Mouse (Mus musculus) heart, postnatal 36 days (tissue): ENCODE measurements around the gene Rtn4r. TPM values are rescaled to one million over a fixed set of nuclear protein-coding genes. Genes with fewer than 3 reads are reported as not detected.

Experiments
- DNase-seq, 2 experiments: peaks; one replicate each; pipeline ENCODE4 v3.0.0; 2021 to 2022
- intact Hi-C: fragments of 180-260 bp; cut with DNase I; formaldehyde crosslinking; loops from one replicate; pipeline ENCODE4 v1.15.1; 2025
- total RNA-seq, 2 experiments: library from RNA; stranded (reverse); gene quantifications; 2 replicates each; pipeline ENCODE4 v1.2.3; 2021

Rtn4r gene
- total RNA-seq, 2 experiments from 2014 or later = 2.1 to 6.0 TPM

DNA sequence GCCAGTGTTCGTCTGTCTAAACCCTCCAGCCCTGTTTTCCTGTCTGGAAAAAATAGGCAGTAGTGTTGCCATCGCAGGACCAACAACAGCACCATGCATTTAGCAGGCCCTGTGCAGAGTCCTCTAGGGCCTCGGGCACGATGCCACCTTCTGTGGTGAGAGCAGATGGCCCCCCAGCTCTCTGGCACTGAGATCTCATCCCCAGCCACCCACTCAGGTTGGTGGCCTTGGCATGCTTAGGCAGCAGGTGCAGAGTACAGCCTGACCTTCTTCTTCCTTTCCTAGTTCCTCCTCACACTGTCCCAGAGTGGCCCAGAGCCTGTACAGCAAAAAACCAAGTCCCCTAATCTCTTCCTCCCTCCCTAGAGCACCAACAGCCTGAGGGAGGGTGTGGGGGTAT lies 3.4 kb upstream of the Rtn4r start:
- DNase-seq = no peak
- intact Hi-C loops = no loop called here

DNA sequence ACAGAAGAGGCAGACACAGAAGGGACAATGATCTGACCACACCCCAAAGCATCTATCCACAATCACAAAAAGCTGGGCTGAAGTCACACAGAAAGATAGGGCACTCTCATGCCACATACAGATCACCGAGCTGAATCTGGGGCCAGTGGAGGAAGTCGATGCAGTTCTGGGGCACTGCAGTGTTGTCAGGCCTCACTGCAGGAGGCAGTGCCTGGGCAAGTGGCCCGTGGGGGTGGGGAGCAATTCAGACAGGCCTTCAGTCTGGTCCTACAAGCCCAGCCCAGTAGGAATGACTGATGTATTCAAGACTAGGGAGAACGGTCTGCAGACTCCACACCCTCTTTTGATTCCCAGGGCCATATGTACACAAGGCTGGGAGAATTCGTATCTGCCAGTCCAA lies 2.8 kb upstream of the Rtn4r start:
- DNase-seq = no peak
- intact Hi-C loops = no loop called here

DNA sequence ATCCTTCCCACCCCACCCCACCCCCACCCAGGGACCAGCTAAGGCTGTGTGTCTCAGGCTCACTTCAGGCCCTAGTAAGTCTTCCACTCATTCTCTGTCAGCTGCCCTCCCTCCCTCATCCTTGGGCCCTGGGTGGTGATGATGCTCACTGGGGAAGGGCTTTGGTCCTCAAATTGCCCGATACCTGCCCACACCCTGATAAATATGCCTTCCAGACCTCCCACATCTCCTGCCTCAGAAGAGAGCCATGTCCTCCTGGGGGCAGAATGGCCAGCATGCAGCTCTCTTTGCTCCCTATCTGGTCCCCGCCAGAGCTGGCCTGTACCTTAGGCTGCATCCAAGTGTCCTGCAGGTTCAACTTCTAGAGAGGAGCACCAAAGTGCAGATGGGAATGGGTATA lies 2.3 kb upstream of the Rtn4r start:
- intact Hi-C loops = no loop called here
- no peak for DNase-seq

DNA sequence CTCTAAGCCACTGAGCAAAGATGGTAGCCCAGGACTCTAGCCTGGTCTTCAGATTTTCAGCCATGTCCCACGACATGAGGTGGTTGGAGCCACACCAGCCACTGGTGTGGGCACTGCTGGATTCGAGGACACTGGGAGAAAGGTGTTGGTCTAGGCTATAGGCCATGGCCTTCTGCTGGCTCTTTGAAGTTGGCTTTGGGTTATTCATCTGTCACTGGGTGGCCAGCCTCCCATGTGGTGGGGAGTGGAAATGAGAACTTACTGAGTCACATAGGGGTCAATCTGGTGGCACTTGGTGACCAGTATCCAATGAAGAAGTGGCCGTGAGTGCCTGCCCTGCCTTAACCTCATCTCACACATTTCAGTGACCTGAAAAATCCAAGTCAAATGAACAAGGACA lies 1.2 kb upstream of the Rtn4r start:
- intact Hi-C loops = loop anchor here (2.0 kb wide), 1 partner anchor 85 kb away; no protein-coding TSS in a partner anchor
- no peak for DNase-seq

DNA sequence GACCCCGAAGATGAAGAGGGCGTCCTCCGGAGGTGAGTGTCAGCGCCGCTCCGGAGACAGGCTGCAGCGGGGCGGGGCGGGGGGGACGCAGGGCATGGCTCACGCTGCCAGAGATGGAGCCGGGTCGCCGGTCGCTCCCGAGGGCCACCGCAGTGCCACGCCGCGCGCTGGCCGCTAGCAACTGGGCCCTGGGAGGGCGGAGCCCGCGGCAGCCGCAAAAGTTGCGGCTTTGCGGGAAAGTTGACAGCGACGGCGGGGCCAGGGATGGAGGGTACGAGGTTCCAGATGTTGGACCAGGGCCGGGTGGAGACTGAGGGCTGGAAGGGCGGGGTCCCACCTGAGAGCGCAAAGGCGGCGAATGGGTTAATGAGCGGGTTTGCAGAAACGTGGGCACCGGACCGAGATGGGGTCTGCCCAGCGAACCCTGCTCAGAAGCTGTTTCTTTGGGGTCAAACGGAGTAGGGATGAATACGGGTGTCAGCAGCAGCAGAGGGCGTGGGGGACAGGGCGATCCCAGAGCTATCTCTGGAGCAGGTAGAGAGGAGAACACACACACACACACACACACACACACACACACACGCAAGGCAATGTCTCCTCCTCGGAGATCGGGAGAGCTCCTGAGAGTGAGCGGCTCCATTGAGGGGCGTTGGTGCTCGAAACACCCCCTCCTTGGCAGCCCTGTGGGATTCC lies 575 bp downstream of the Rtn4r start:
- peak in 1 of 2 experiments; percentile 10 for DNase-seq
- intact Hi-C loops = loop anchor here (1.0 to 2.0 kb wide), 2 partner anchors 44 to 83 kb away; no protein-coding TSS in a partner anchor

DNA sequence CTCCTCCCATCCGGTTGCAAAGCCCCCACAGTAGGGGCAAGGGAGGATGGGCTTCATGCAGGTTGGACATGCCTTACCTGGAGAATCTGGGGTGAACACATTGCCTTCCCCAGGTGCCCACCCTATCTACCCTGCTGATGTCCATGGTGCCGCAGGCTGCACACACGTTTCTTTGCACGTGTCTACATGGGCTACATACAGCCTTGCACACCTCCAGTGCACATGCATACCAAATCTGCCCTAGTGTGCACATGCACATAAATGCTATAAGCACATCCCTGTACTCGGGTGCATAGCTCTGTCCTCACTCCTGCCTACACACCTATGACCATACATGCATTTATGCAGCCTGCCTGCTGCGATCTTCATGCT lies 1.1 kb downstream of the Rtn4r start:
- intact Hi-C loops = no loop called here
- DNase-seq = no peak

DNA sequence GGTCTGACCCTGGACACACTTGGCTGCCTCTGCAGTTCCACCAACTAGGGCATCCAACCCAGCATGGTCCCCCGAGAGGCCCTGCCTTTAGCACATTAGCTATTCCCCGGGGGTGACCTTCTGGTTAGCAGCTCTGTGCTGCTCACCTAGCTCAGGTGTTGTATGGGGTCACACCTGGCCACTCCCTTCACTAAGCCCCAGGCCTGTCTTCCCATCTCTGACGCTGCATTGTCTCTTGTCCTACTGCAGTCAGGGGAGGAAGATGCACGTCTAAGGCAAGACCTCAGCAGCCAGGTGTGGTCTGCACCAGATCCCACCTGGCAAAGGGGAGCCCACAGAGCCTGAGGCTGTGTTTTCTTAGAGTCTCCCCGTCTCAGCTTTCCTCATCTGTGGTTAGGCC lies 2.0 kb downstream of the Rtn4r start:
- no peak for DNase-seq
- intact Hi-C loops = no loop called here

DNA sequence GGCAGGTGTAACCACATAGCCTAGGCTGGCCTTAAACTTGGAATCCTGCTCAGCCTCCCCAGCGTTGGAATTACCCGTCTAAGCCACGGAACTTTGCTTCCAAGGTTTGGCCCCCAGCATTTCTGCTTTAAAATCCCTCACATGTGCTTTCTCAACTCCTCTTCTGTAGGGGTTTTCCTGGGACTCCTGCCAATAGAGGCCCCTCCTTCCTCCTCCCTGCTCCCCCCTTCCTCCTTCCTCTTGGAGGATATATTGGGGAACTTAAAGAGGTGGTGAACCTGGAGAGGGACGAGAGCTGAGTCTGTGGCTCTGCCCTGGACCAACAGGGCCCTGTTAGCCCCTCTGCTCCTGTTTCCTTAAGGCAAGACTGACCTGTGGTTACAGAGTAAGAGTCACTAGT lies 2.8 kb downstream of the Rtn4r start:
- no peak for DNase-seq
- intact Hi-C loops = no loop called here

DNA sequence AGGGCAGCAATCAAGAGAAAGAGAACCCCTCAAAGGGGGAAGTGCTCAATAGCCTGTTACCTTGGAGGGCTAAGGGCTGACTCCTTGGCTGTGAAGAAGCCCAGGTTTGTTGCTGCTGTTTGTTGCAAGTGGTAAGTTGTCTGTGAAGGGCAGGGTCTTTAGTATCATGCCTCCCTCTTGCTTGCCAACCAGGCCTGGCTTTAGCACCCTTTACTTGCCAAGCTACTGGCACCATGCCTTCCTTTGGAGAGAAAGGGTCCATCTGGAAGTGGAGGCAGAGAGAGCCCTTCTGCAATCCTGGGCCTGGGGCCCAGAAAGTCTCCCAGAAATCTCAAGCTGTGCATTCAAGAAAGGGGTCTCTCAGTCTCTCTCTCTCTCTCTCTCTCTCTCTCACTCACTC lies 3.3 kb downstream of the Rtn4r start:
- intact Hi-C loops = no loop called here
- no peak for DNase-seq

DNA sequence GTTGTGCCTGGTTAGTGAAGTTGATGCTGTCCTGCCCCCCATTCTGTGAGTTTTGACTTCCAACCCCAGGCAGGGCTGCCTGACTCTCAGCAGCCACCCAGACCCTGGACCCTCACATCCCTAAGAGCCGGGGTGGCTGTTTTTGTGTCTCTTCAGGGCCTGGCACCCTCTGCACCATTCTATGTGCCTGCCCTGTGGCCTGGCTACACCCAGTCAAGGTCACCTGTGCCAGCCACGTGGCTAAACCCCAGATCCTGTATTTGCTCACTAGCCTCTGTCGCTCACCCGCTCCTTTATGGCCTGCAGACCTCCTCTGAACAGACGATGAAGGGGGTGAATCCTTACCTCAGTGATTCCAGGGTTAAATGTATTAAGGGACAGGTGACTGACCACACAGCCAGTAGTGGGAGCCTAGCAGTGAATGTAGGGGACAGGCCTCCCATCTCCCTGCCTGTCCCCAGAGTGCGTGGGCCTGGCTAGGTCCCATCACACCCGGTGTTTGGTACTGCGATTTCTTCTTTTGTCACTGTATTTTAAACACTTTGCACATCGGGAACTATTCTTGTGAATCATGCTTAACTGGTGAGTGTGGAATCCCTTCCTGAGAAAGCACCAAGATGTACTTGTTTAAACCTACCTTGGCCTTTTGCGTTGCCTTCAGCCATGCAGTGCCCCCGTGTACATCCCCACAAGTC lies 4.0 kb downstream of the Rtn4r start:
- intact Hi-C loops = no loop called here
- DNase-seq = no peak

DNA sequence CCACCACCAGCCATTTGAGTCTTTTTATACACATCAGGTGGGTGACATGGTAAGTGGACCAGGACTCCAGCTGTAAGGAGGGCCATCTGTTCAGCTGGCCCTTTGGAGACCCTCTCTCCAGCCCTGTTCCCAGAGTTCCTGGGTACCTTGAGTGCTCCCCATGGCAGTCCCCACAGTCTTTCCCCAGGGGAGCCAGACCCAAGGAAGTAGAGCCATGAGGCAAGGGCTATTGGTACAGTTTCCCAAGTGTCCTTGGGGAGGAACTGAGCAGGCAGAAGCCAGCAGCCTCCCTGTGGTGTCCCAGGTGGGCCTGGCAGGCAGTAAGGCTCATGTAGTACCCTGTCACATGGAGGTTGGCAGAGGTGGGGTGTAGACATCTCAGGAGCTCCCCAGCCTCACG lies 4.6 kb downstream of the Rtn4r start:
- DNase-seq = no peak
- intact Hi-C loops = no loop called here

DNA sequence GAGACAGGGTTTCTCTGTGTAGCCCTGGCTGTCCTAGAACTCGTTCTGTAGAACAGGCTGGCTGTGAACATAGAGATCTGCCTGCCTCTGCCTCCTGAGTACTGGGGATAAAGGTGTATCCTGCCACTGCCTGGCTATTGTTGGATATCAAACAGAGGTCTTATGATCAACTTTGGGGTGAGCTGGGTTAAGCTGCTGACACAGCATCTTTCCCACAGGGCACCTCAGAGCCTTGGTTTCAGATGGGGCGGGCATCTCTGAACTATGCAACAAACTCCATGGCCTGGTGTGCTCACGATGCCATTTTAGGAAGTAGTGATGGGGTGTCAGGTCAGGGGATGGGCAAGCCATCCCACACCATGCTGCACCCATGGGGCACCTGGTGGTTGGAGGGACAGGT lies 5.1 kb downstream of the Rtn4r start:
- DNase-seq = no peak
- intact Hi-C loops = no loop called here

DNA sequence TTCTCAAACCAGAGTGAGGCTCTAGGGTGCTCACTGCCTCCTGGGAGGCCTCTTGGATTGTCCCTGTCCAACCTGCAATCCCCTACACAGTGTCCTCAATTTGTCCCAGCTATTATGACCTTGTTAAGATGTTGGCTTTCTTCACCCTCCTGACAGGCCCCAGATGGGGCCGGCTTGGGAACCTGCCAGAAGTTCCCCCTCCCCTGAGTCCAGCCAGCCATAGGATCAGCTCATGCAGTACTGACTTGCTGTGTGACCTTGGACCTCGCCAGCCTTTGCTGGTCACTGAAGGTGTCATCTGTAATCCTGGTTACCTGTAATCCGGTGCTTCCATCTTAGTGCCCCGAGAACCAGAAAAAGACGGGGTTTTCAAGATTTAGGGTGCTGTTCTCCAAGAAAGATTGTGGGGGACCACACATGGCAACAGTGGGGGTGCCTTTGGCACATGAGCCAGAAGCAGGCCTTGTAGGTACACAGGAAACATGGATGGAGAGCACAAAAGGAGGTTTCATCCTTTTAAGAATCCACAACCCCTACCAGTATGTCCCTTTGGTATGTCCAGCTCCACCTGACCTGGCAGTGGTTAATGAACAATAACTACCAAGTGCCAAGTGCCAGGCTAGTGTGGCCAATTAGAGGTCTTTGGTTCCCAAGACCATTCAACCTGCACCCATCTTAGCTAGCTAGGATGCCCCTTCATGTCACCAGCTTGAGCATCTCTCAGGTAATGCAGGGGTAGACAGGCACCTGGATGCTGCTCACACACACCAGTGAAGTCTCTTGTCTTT lies 5.9 kb downstream of the Rtn4r start:
- intact Hi-C loops = no loop called here
- DNase-seq = no peak

DNA sequence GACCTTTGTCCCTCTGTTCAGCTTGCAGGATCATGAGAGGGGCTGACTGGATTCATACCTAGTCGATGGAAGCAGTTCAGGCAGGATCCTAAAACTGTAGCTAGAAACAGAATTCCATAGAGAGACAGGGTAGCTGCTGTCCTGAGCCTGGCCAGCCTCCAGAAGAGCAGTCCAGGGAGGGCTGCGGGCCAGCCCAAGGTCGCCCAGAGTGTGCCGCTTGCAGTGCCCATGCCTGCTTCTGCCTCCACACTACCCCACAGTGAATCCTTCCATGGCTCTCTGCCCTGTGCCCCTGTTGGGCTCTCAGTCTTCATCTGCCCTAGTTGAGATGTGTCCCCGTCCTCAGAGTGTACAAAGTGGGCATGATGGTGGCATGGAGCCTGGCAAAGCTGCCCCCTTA lies 7.8 kb downstream of the Rtn4r start:
- DNase-seq = peak; percentile 34 to 37
- intact Hi-C loops = no loop called here

DNA sequence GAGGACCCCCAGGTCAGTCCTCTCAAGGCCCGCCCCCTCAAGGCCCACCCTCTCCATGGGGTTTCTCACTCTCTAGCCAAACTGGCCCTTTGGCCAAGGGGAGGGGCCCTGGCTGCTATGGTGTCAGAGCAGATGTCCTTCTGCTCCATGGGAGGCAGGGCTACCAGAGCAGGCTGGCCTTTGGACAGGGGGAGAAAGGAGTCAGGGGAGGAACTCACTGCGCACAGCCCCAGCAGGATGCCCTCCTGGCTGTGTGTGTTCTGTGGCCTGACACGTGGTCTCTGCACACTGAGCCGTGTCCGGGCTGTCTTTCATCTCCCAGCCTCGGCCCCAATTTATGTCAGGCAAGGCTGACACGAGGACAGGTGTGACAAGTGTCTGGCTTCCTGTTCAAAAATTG lies 8.6 kb downstream of the Rtn4r start:
- no peak for DNase-seq
- intact Hi-C loops = no loop called here

DNA sequence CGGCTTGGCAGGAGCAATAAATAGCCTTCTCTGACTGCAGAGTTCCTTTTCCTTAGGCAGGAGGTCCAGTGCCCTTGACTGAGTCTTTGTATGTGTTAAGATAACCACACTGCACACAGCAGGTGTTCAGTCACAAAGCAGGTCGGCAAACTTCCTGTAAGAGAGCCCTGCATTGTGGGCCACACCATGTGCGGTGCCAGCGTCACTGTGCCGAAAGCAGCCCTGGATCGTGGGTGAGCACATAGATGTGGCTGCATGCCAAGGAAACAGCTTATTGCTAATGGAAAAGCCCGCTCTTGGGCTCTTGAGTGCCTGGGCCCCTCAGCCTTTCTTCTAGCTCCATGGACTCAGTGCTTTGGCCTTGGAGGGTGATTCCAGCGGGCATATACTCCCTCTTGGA lies 16.8 kb downstream of the Rtn4r start:
- DNase-seq = no peak
- intact Hi-C loops = no loop called here

DNA sequence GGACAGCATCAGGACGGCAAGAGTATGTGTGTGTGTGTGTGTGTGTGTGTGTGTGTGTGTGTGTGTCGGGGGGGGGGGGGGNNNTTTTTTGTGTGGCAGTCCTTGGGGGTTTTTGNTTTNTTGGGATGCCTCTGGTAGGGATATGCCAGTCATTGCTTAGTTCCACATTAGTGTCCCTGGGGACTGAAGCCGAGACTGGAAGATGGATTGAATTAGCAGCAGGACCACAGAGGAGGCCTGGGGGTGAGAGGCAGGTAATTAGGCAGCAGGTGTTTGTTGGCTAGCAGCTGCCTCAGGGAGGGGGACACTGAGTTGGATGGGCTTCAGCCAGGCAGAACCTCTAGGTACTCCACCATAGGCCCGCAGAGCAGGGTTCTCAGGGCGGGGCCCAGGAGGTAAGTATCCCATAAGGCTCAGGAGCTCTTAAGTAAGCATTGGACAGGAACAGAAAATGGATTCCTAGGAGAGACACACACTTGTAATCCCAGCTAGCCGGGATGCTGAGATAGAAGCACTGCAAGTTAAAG lies 18.0 kb downstream of the Rtn4r start:
- DNase-seq = no peak
- intact Hi-C loops = no loop called here

DNA sequence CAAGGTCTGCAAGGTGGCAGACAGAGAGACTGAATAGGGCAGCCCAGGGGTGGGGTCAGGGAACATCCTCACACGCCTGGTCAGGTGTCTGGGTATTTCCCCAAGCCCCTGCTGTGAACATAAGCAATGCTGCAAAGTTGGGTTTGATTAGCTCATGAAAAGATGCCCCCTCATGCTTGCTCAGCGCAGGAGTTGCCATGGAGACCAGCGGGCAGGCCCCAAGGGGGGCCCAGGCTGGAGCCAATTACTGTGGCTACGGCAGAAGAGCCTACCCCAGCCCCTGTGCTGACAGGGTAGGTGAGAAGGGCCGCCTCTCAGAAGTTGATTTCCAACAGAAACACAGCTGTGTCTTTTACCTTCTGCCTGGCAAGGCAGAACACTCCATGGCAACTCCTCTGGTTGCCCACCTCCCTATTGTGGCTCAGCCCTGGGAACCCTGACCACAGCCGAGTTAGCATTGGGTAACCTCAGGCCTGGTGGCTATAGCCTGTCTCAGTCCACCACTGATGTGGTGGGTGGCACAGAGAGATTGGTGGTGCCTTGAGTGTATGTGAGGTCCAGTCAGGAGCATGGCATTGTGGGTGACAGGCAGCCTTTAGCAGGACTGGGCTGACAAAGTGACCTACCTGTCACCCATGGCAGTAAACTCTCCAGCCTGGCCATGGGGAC lies 20.9 kb downstream of the Rtn4r start:
- no peak for DNase-seq
- intact Hi-C loops = no loop called here

DNA sequence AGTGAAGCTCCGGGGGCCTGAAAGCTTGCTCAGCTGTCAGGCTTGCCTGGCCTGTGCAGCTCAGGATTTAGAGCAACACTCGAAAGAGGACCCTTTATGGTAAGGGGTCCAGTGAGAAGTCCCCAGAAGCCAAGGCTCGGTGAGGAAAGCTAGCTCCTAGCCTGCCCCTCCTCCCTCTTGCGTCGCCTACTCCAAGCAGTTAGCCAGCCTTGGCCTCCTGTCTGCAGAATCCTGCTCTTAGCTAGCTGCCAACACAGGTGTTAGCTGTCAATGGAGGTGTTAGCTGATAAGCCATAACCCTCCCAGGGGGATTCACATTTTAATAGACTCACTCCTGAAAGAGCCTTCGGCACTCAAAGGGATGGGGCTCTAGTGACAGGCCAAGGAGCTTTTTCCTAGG lies 21.8 kb downstream of the Rtn4r start:
- no peak for DNase-seq
- intact Hi-C loops = no loop called here

DNA sequence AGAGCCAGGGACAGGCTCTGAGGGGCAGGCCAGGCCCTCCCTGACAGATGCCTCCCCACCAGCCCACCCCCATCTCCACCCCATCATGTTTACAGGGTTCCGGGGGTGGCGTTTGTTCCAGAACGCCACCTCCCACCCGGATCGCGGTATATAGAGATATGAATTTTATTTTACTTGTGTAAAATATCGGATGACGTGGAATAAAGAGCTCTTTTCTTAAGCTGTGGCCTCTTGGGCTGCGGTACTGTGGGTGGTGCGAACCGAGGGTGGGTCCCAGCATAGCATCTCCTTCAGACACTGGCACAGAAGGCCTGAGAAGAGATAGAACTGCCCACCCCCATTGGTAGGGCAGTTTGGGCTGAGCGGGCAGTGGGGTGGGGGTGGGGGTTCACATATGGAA lies 24.7 kb downstream of the Rtn4r start:
- no peak for DNase-seq
- intact Hi-C loops = no loop called here
